Mouse (Mus musculus) intestine, embryonic 15.5 days (tissue): Measurements from ENCODE around the gene Cirbp. TPM values are rescaled to one million over a fixed set of nuclear protein-coding genes. Genes with fewer than 3 reads are reported as not detected.

ENCODE experiments used
- ATAC-seq: fragments of 200-750 bp; cut with Nextera tagmentation; 2 replicates; pipeline ENCODE4 v1.8.0; 2017; ENCODE audit warnings: moderate TSS enrichment, moderate library complexity
- H3K27ac ChIP-seq: fragments of 300-500 bp; sonication (generic); 2 replicates; pipeline ENCODE4 v1.5.1; 2015; ENCODE audit warnings: mild to moderate bottlenecking, inconsistent platforms
- H3K27me3 ChIP-seq: fragments of 300-500 bp; sonication (generic); replicated peaks from 2 replicates; pipeline ENCODE4 v1.6.1; 2015; ENCODE audit warnings: inconsistent platforms
- H3K36me3 ChIP-seq: fragments of 300-500 bp; sonication (generic); 2 replicates; pipeline ENCODE4 v1.6.1; 2015; ENCODE audit warnings: inconsistent platforms
- H3K4me1 ChIP-seq: fragments of 300-500 bp; sonication (generic); replicated peaks from 2 replicates; pipeline ENCODE4 v1.6.1; 2015; ENCODE audit warnings: inconsistent platforms
- H3K4me2 ChIP-seq: fragments of 300-500 bp; sonication (generic); replicated peaks from 2 replicates; pipeline ENCODE4 v1.6.1; 2015; ENCODE audit warnings: mild to moderate bottlenecking, inconsistent platforms
- H3K4me3 ChIP-seq: fragments of 300-500 bp; sonication (generic); replicated peaks from 2 replicates; pipeline ENCODE4 v1.5.1; 2015; ENCODE audit warnings: inconsistent platforms
- H3K9ac ChIP-seq: fragments of 300-500 bp; sonication (generic); 2 replicates; pipeline ENCODE4 v1.6.1; 2015; ENCODE audit warnings: inconsistent platforms
- H3K9me3 ChIP-seq: fragments of 300-500 bp; sonication (generic); 2 replicates; pipeline ENCODE4 v1.6.1; 2016; ENCODE audit warnings: inconsistent platforms
- WGBS: fragments of 180-500 bp; shearing (Covaris S2); methylation state at CpG from one replicate; pipeline ENCODE4 v1.1.7; 2015; 5-methylcytosine and 5-hydroxymethylcytosine counted together
- polyA plus RNA-seq: library from polyadenylated mRNA; unstranded; fragments of >200 nt; fragmentation: Nextera tagmentation; extraction: Ambion mirVana; gene quantifications from 2 replicates; pipeline ENCODE4 v1.2.1, GENCODE M21; 2015

Gene Cirbp
- polyA plus RNA-seq, 1 experiment from 2014 or later = 83.9 TPM

DNA sequence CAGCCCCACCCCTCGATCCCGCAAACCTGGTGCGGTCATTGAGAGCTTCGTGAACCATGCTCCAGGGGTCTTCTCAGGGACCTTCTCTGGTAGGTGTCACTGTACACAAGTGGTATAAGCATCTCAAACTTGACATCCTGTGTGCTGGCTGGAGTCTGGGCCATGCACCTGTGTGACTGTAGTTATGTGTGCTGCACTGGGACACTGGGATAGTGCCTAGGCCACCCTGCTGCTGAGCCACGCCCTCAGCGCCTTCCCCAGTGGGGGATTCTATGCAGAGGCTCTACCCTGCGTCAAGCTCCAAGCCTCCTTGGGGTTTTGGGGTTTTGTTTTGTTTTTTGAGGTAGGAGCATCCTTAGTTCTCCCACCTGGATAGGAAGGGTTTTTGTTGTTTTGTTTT lies 11.4 kb upstream of the Cirbp start:
- H3K4me2 ChIP-seq = peak overlapping the region; percentile 92; the same call in 1 of the 2 replicates
- H3K36me3 ChIP-seq = peaks cover 46% of the 10 kb centered on the region

GRCm38 (mm10) chr10:80155277-80155676 lies 10.5 kb upstream of the Cirbp start:
- no peaks in the 10 kb centered on the region for H3K9me3 ChIP-seq
- no peak overlapping the region; the same call in 1 of the 2 replicates for H3K4me2 ChIP-seq
- H3K4me3 ChIP-seq = no peak overlapping the region
- H3K9ac ChIP-seq = peak overlapping the region; percentile 6; the same call in 1 of the 2 replicates
- H3K36me3 ChIP-seq = peaks cover 46% of the 10 kb centered on the region
- H3K27ac ChIP-seq = peak overlapping the region; percentile 72
- no peaks in the 10 kb centered on the region for H3K27me3 ChIP-seq
- peaks cover 76% of the 10 kb centered on the region for H3K4me1 ChIP-seq
- no peak for ATAC-seq
- WGBS = 58% methylated on average over 1 of the region's 1 CpGs

More for the DNA sequence above, 11.4 kb upstream of the Cirbp start:
- 86% methylated on average over 7 of the region's 7 CpGs for WGBS
- H3K4me1 ChIP-seq = peaks cover 72% of the 10 kb centered on the region
- 0 out of 2 replicates have a peak overlapping the region, but pooled peaks have one; percentile 90 for H3K4me3 ChIP-seq
- 0 out of 2 replicates have a peak overlapping the region, but pooled peaks have one; percentile 95 for H3K9ac ChIP-seq
- H3K27me3 ChIP-seq = no peaks in the 10 kb centered on the region
- H3K27ac ChIP-seq = 0 out of 2 replicates have a peak overlapping the region, but pooled peaks have one; percentile 6
- ATAC-seq = no peak
- H3K9me3 ChIP-seq = no peaks in the 10 kb centered on the region

DNA sequence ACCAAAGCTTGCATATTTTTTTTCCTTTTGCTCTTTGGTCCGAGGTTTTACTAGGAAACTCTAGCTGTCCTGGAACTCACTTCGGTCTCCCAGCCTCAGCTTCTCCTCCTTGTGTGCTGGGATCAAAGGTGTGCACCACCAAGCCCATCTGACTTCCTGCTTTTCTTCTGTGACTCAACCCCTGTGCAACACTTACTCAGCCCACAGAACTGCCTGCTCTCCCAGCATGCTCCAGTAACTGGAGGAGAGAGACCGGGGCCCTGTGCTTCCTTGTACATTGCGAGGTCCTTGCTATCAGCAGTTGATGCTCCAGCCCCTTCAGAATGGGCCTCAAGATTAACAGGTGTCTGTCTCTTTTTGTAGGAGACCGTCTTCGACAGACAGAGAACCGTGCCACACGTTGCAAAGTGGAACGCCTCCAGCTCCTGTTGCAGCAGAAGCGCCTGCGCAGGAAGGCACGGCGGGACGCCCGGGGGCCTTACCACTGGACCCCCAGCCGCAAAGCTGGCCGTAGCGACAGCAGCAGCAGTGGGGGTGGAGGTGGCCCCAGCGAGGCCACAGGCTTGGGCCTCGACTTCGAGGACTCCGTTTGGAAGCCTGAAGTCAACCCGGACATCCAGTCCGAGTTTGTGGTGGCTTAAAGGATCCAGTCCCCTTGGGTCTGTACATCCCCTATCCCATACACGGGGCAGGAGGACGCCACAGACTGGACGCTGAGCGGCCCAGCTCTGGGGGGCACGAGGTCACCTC lies 9.6 kb upstream of the Cirbp start:
- H3K27ac ChIP-seq = peak overlapping the region; percentile 72
- H3K4me3 ChIP-seq = no peak overlapping the region
- no peak overlapping the region; the same call in 1 of the 2 replicates for H3K4me2 ChIP-seq
- H3K27me3 ChIP-seq = no peaks in the 10 kb centered on the region
- peak overlapping the region; percentile 13; the same call in 1 of the 2 replicates for H3K9ac ChIP-seq
- peaks cover 46% of the 10 kb centered on the region for H3K36me3 ChIP-seq
- H3K9me3 ChIP-seq = no peaks in the 10 kb centered on the region
- 78% methylated on average over 29 of the region's 29 CpGs for WGBS
- H3K4me1 ChIP-seq = peaks cover 85% of the 10 kb centered on the region
- ATAC-seq = no peak

GRCm38 (mm10) chr10:80156752-80157053 lies 9.1 kb upstream of the Cirbp start:
- Histone ChIP-seq H3K27me3 (no peaks in the 10 kb centered on the region), H3K4me3 (no peak overlapping the region), H3K9ac (no peak overlapping the region), H3K4me1 (peaks cover 90% of the 10 kb centered on the region), H3K4me2 (no peak overlapping the region; the same call in 1 of the 2 replicates), H3K27ac (peak overlapping the region; percentile 72), H3K36me3 (peaks cover 46% of the 10 kb centered on the region), H3K9me3 (no peaks in the 10 kb centered on the region)
- WGBS = 58% methylated on average over 7 of the region's 7 CpGs
- no peak for ATAC-seq

GRCm38 (mm10) chr10:80157141-80157929 lies 8.4 kb upstream of the Cirbp start:
- H3K9ac ChIP-seq = no peak overlapping the region
- H3K27me3 ChIP-seq = no peaks in the 10 kb centered on the region
- no peak overlapping the region for H3K4me3 ChIP-seq
- H3K27ac ChIP-seq = peak overlapping the region; percentile 72
- H3K4me2 ChIP-seq = no peak overlapping the region
- WGBS = 62% methylated on average over 15 of the region's 15 CpGs
- peaks cover 46% of the 10 kb centered on the region for H3K36me3 ChIP-seq
- H3K4me1 ChIP-seq = peaks cover 93% of the 10 kb centered on the region
- no peak for ATAC-seq
- H3K9me3 ChIP-seq = no peaks in the 10 kb centered on the region

GRCm38 (mm10) chr10:80158307-80158986 lies 7.3 kb upstream of the Cirbp start:
- no peak overlapping the region for H3K4me3 ChIP-seq
- peak overlapping the region; percentile 29 for H3K9ac ChIP-seq
- ATAC-seq = 0 out of 2 replicates have a peak, but pooled peaks have one; percentile 4
- peak overlapping the region; percentile 97 for H3K27ac ChIP-seq
- no peaks in the 10 kb centered on the region for H3K27me3 ChIP-seq
- H3K9me3 ChIP-seq = no peaks in the 10 kb centered on the region
- H3K4me1 ChIP-seq = peaks cover 92% of the 10 kb centered on the region
- 10% methylated on average over 18 of the region's 18 CpGs for WGBS
- H3K36me3 ChIP-seq = peaks cover 41% of the 10 kb centered on the region
- H3K4me2 ChIP-seq = peak overlapping the region; percentile 83

DNA sequence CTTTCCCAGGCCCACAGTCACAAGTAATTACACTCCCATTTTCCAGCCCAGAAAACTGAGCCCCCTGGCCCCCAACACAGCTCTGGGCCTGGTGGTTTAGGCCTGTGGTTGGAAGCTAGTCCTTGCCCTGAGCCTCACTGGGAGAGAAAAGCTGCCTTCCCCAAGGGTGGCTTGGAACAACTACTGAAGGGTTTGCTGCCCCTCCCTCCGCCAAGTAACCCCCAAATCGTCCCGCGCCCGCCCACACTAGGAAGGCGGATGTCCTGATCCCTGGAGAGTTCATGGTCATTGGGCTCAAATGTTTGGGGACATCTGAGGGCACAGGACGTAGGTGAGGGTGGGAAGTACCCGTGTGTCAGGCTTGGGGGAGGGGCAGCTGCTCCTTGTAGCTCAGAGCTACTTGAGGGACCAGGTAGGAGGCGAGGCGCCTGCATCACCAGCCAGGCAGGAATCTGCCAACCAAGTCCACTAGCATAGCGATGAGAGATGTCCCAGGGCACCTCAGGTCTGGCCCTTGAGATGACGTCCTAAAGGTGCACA lies 6.7 kb upstream of the Cirbp start:
- no peaks in the 10 kb centered on the region for H3K9me3 ChIP-seq
- peaks cover 91% of the 10 kb centered on the region for H3K4me1 ChIP-seq
- H3K9ac ChIP-seq = peak overlapping the region; percentile 26; the same call in 1 of the 2 replicates
- peak; percentile 2 for ATAC-seq
- peak overlapping the region; percentile 97 for H3K27ac ChIP-seq
- peak overlapping the region; percentile 83 for H3K4me2 ChIP-seq
- WGBS = 9% methylated on average over 12 of the region's 12 CpGs
- peak overlapping the region; percentile 46 for H3K4me3 ChIP-seq
- peaks cover 34% of the 10 kb centered on the region for H3K36me3 ChIP-seq
- H3K27me3 ChIP-seq = no peaks in the 10 kb centered on the region

- peak overlapping the region; percentile 26; the same call in 1 of the 2 replicates for H3K9ac ChIP-seq
- H3K4me3 ChIP-seq = peak overlapping the region; percentile 46
- peaks cover 27% of the 10 kb centered on the region for H3K36me3 ChIP-seq
- peak; percentile 86 for ATAC-seq
- H3K27me3 ChIP-seq = no peaks in the 10 kb centered on the region
- WGBS = under 1% methylated on average over 51 of the region's 55 CpGs
- peaks cover 91% of the 10 kb centered on the region for H3K4me1 ChIP-seq
- H3K9me3 ChIP-seq = no peaks in the 10 kb centered on the region
- peak overlapping the region; percentile 97 for H3K27ac ChIP-seq
- H3K4me2 ChIP-seq = peak overlapping the region; percentile 83
Measured at GRCm38 (mm10) chr10:80159561-80160454, 6.0 kb upstream of the Cirbp start.

GRCm38 (mm10) chr10:80160455-80161371 lies 5.1 kb upstream of the Cirbp start:
- peak overlapping the region; percentile 83 for H3K4me2 ChIP-seq
- WGBS = 1% methylated on average over 33 of the region's 33 CpGs
- peak overlapping the region; percentile 52 for H3K9ac ChIP-seq
- H3K36me3 ChIP-seq = peaks cover 18% of the 10 kb centered on the region
- H3K27me3 ChIP-seq = no peaks in the 10 kb centered on the region
- H3K9me3 ChIP-seq = no peaks in the 10 kb centered on the region
- peak; percentile 19 for ATAC-seq
- peaks cover 90% of the 10 kb centered on the region for H3K4me1 ChIP-seq
- H3K27ac ChIP-seq = peak overlapping the region; percentile 97
- peak overlapping the region; percentile 46 for H3K4me3 ChIP-seq

- H3K4me1 ChIP-seq = peaks cover 84% of the 10 kb centered on the region
- peak; percentile 7; the same call in 1 of the 2 replicates for ATAC-seq
- no peaks in the 10 kb centered on the region for H3K9me3 ChIP-seq
- 6% methylated on average over 7 of the region's 7 CpGs for WGBS
- H3K4me3 ChIP-seq = peak overlapping the region; percentile 46
- H3K27ac ChIP-seq = peak overlapping the region; percentile 97
- H3K4me2 ChIP-seq = peak overlapping the region; percentile 83
- peaks cover 8% of the 10 kb centered on the region; the same call in 1 of the 2 replicates for H3K36me3 ChIP-seq
- H3K9ac ChIP-seq = peak overlapping the region; percentile 52
- no peaks in the 10 kb centered on the region for H3K27me3 ChIP-seq
Measured at GRCm38 (mm10) chr10:80161522-80162242, 4.1 kb upstream of the Cirbp start.
